27 mouse cellular contexts compared by ENCODE assay signal in genomic region chr5:44475543-44475942, GRCm38 (mm10).
"Had no signal": no experiment of that assay in that cellular context is flagged by ENCODE, and none has a peak within 500 bp of the region (broad histone marks: within the 10 kb centered on the region; RNA-seq: fewer than 3 reads in every experiment).

No protein-coding gene starts in this region.

- H3K27me3 ChIP-seq: embryonic facial prominence, embryonic 12.5 days; embryonic facial prominence, embryonic 13.5 days; embryonic facial prominence, embryonic 15.5 days; forebrain, embryonic 12.5 days; forebrain, embryonic 13.5 days; forebrain, embryonic 15.5 days had no signal

- H3K4me2 ChIP-seq: embryonic facial prominence, embryonic 12.5 days; embryonic facial prominence, embryonic 13.5 days; embryonic facial prominence, embryonic 15.5 days; forebrain, embryonic 12.5 days; forebrain, embryonic 13.5 days; forebrain, embryonic 15.5 days had no signal

- ATAC-seq: forebrain, embryonic 13.5 days; forebrain, embryonic 14.5 days; forebrain, embryonic 15.5 days; forebrain, embryonic 16.5 days; forebrain, postnatal 0 days had no signal

- H3K4me1 ChIP-seq: embryonic facial prominence, embryonic 12.5 days; embryonic facial prominence, embryonic 15.5 days had no signal

- H3K27ac ChIP-seq: embryonic facial prominence, embryonic 10.5 days; embryonic facial prominence, embryonic 12.5 days; embryonic facial prominence, embryonic 13.5 days; embryonic facial prominence, embryonic 15.5 days; forebrain, embryonic 10.5 days; forebrain, embryonic 12.5 days; forebrain, embryonic 13.5 days; gastrocnemius, adult 2 months; heart, adult 2 months had no signal

- H3K4me3 ChIP-seq: embryonic facial prominence, embryonic 10.5 days; embryonic facial prominence, embryonic 12.5 days; embryonic facial prominence, embryonic 13.5 days; embryonic facial prominence, embryonic 15.5 days; erythroblast, embryonic 14.5 days; forebrain, embryonic 10.5 days; forebrain, embryonic 12.5 days; forebrain, embryonic 13.5 days; forebrain, embryonic 15.5 days; gastrocnemius, adult 2 months; heart, adult 2 months had no signal

- DNase-seq: cerebellum, adult 2 months; cerebellum, adult 8-10 months; cerebellum, adult 9-10 months; cerebellum, adult 9-11 months; cerebellum, postnatal 14 days; cerebellum, postnatal 25 days; cerebellum, postnatal 36 days; embryo, embryonic 11 days; forebrain, postnatal 0 days; gastrocnemius, adult 2 months; gastrocnemius, postnatal 10 days; gastrocnemius, postnatal 14 days; gastrocnemius, postnatal 25 days; gastrocnemius, postnatal 36 days; heart, adult 18-20 months; heart, adult 2 months had no signal

- H3K9me3 ChIP-seq: embryonic facial prominence, embryonic 10.5 days; embryonic facial prominence, embryonic 12.5 days; embryonic facial prominence, embryonic 13.5 days; embryonic facial prominence, embryonic 15.5 days; forebrain, embryonic 10.5 days; forebrain, embryonic 12.5 days; forebrain, embryonic 13.5 days; forebrain, embryonic 15.5 days had no signal

- H3K9ac ChIP-seq: embryonic facial prominence, embryonic 12.5 days; embryonic facial prominence, embryonic 13.5 days; embryonic facial prominence, embryonic 15.5 days; forebrain, embryonic 12.5 days; forebrain, embryonic 13.5 days; forebrain, embryonic 15.5 days; forebrain, postnatal 0 days had no signal

- H3K36me3 ChIP-seq: embryonic facial prominence, embryonic 10.5 days; embryonic facial prominence, embryonic 12.5 days; embryonic facial prominence, embryonic 13.5 days; forebrain, embryonic 10.5 days; forebrain, embryonic 12.5 days; forebrain, embryonic 15.5 days had no signal
